Mouse (Mus musculus) embryonic fibroblast, embryonic 13.5 days (primary cell): Measurements from ENCODE around the gene Cpn1.

Experiments
- CTCF ChIP-seq: IDR thresholded peaks from 2 replicates; pipeline ENCODE4 v1.5.1; 2011; ENCODE audit warnings: mild to moderate bottlenecking, control low read depth, low read length, moderate library complexity, borderline replicate concordance; ENCODE audit not compliant: insufficient read depth
- POLR2A ChIP-seq: IDR thresholded peaks from 2 replicates; pipeline ENCODE4 v1.6.1; 2011; ENCODE audit warnings: low read depth, mild to moderate bottlenecking, control low read depth, low read length, moderate library complexity

DNA sequence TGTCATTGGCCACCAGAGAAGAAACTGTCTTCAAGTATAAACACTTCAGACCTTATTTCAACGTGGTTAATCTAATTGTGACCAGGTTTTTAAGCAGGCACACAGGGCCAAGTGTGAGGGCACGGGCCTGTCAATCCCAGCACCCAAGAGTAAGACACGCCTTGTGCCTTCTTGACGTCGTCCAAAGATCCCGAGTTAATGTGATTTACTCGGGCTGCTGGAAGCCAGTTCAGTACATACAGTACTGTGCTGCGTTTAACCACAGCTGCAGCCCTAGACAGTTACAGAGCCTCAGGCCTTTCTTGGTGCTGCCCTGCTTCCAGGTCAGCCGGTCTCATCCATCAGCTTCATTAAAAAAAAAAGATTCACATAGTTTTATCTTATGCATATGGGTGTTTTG, 70.9 kb downstream of the Cpn1 start:
- TF ChIP-seq CTCF, result no peak
- no peak for TF ChIP-seq POLR2A
